Mouse (Mus musculus) neural tube, embryonic 11.5 days (tissue): ENCODE results near the gene Higd1a. TPM values are rescaled to one million over a fixed set of nuclear protein-coding genes. Genes with fewer than 3 reads are reported as not detected.

Experiments used
- ATAC-seq: fragments of 200-750 bp; cut with Nextera tagmentation; 2 replicates; pipeline ENCODE4 v1.8.0; 2017; ENCODE audit warnings: moderate number of reproducible peaks, mild to moderate bottlenecking, moderate TSS enrichment, moderate library complexity; ENCODE audit not compliant: insufficient read depth, low FRiP score, low TSS enrichment
- DNase-seq: peaks from one replicate; pipeline ENCODE4 v3.0.0-alpha.2; 2015; ENCODE audit warnings: low spot score
- H3K27ac ChIP-seq: fragments of 300-500 bp; sonication (generic); 2 replicates; pipeline ENCODE4 v1.5.1; 2014; ENCODE audit warnings: low read depth, mild to moderate bottlenecking, low read length
- H3K27me3 ChIP-seq: fragments of 300-500 bp; sonication (generic); 2 replicates; pipeline ENCODE4 v1.6.1; 2014; ENCODE audit warnings: mild to moderate bottlenecking, low read length, mixed read lengths; ENCODE audit not compliant: control insufficient read depth, insufficient read depth
- H3K36me3 ChIP-seq: fragments of 300-500 bp; sonication (generic); 2 replicates; pipeline ENCODE4 v1.6.1; 2014; ENCODE audit warnings: mild to moderate bottlenecking, low read length, moderate library complexity, mixed read lengths; ENCODE audit not compliant: control insufficient read depth, insufficient read depth
- H3K4me1 ChIP-seq: fragments of 300-500 bp; sonication (generic); 2 replicates; pipeline ENCODE4 v1.6.1; 2014; ENCODE audit warnings: low read length, mixed read lengths; ENCODE audit not compliant: control insufficient read depth, insufficient read depth
- H3K4me2 ChIP-seq: fragments of 300-500 bp; sonication (generic); 2 replicates; pipeline ENCODE4 v1.6.1; 2014; ENCODE audit warnings: low read depth, mild to moderate bottlenecking, moderate library complexity
- H3K4me3 ChIP-seq: fragments of 300-500 bp; sonication (generic); 2 replicates; pipeline ENCODE4 v1.5.1; 2014; ENCODE audit warnings: low read depth, low read length
- H3K9ac ChIP-seq: fragments of 300-500 bp; sonication (generic); 2 replicates; pipeline ENCODE4 v1.6.1; 2014; ENCODE audit warnings: mild to moderate bottlenecking, low read length
- H3K9me3 ChIP-seq: fragments of 300-500 bp; sonication (generic); 2 replicates; pipeline ENCODE4 v1.6.1; 2016; ENCODE audit warnings: low read length; ENCODE audit not compliant: control insufficient read depth
- WGBS: fragments of 180-500 bp; shearing (Covaris S2); extraction: QIAGEN DNeasy Blood & Tissue Kit; methylation state at CpG from one replicate; pipeline ENCODE4 v1.1.7; 2014; 5-methylcytosine and 5-hydroxymethylcytosine counted together
- polyA plus RNA-seq: library from polyadenylated mRNA; unstranded; fragments of >200 nt; fragmentation: Nextera tagmentation; extraction: Ambion mirVana; gene quantifications from 2 replicates; pipeline ENCODE4 v1.2.1, GENCODE M21; 2014

The Higd1a gene
- 151 and 156 TPM in 2 replicates for polyA plus RNA-seq

- Histone ChIP-seq H3K27me3 (no peaks in the 10 kb centered on the region), H3K27ac (peak within 1 kb of the TSS; percentile 93), H3K9ac (peak within 1 kb of the TSS; percentile 81), H3K36me3 (no peaks in the 10 kb centered on the region), H3K9me3 (no peaks in the 10 kb centered on the region), H3K4me2 (peak within 1 kb of the TSS; percentile 87), H3K4me3 (peak within 1 kb of the TSS; percentile 79), H3K4me1 (no peaks in the 10 kb centered on the region; the same call in 1 of the 2 replicates)
- DNase-seq (no peak), ATAC-seq (no peak)
- whole genome bisulfite sequencing = 12% methylated on average over 6 of the region's 6 CpGs
These were observed at the start of gene Higd1a for GRCm38 (mm10) chr9:121858153-121858488. Gene Higd1a (minus strand): TSS chr9:121858362.

GRCm38 (mm10) chr9:121907356-121908070 is 49.4 kb upstream of the Higd1a start:
- DNase-seq (no peak), ATAC-seq (no peak)
- no peaks in the 10 kb centered on the region for H3K27me3 ChIP-seq
- H3K4me2 ChIP-seq = no peak overlapping the region
- H3K4me3 ChIP-seq = no peak overlapping the region
- H3K9ac ChIP-seq = no peak overlapping the region
- H3K4me1 ChIP-seq = no peaks in the 10 kb centered on the region
- no peaks in the 10 kb centered on the region for H3K36me3 ChIP-seq
- H3K27ac ChIP-seq = no peak overlapping the region
- 67% methylated on average over 10 of the region's 10 CpGs for WGBS
- H3K9me3 ChIP-seq = no peaks in the 10 kb centered on the region

- no peak overlapping the region for H3K4me3 ChIP-seq
- H3K27me3 ChIP-seq = no peaks in the 10 kb centered on the region
- H3K4me1 ChIP-seq = no peaks in the 10 kb centered on the region
- WGBS = 84% methylated on average over 5 of the region's 5 CpGs
- no peak for DNase-seq
- ATAC-seq = no peak
- H3K27ac ChIP-seq = no peak overlapping the region
- H3K36me3 ChIP-seq = no peaks in the 10 kb centered on the region
- no peaks in the 10 kb centered on the region for H3K9me3 ChIP-seq
- H3K4me2 ChIP-seq = no peak overlapping the region
- H3K9ac ChIP-seq = no peak overlapping the region
These were observed 48.3 kb upstream of the Higd1a start for GRCm38 (mm10) chr9:121906456-121906855.

GRCm38 (mm10) chr9:121905556-121906185 is 47.5 kb upstream of the Higd1a start:
- H3K27me3 ChIP-seq = no peaks in the 10 kb centered on the region
- H3K9ac ChIP-seq = no peak overlapping the region
- no peaks in the 10 kb centered on the region for H3K36me3 ChIP-seq
- H3K27ac ChIP-seq = no peak overlapping the region
- no peak overlapping the region for H3K4me3 ChIP-seq
- H3K9me3 ChIP-seq = no peaks in the 10 kb centered on the region
- no peak for ATAC-seq
- no peak for DNase-seq
- WGBS = 83% methylated on average over 4 of the region's 4 CpGs
- H3K4me1 ChIP-seq = no peaks in the 10 kb centered on the region
- H3K4me2 ChIP-seq = no peak overlapping the region

GRCm38 (mm10) chr9:121904946-121905345 is 46.8 kb upstream of the Higd1a start:
- ATAC-seq = no peak
- Histone ChIP-seq H3K27me3 (no peaks in the 10 kb centered on the region), H3K36me3 (no peaks in the 10 kb centered on the region), H3K9ac (no peak overlapping the region), H3K4me3 (no peak overlapping the region), H3K4me1 (no peaks in the 10 kb centered on the region), H3K4me2 (no peak overlapping the region), H3K27ac (no peak overlapping the region), H3K9me3 (no peaks in the 10 kb centered on the region)
- DNase-seq = no peak
- 87% methylated on average over 7 of the region's 7 CpGs for WGBS

GRCm38 (mm10) chr9:121904319-121904718 is 46.2 kb upstream of the Higd1a start:
- H3K4me2 ChIP-seq = no peak overlapping the region
- no peaks in the 10 kb centered on the region for H3K36me3 ChIP-seq
- no peak overlapping the region for H3K9ac ChIP-seq
- H3K4me1 ChIP-seq = no peaks in the 10 kb centered on the region
- no peaks in the 10 kb centered on the region for H3K9me3 ChIP-seq
- no peaks in the 10 kb centered on the region for H3K27me3 ChIP-seq
- no peak overlapping the region for H3K27ac ChIP-seq
- 87% methylated on average over 4 of the region's 4 CpGs for WGBS
- no peak for DNase-seq
- H3K4me3 ChIP-seq = no peak overlapping the region
- no peak for ATAC-seq

- 81% methylated on average over 8 of the region's 8 CpGs for WGBS
- H3K4me3 ChIP-seq = no peak overlapping the region
- H3K36me3 ChIP-seq = no peaks in the 10 kb centered on the region
- no peak overlapping the region for H3K27ac ChIP-seq
- H3K27me3 ChIP-seq = no peaks in the 10 kb centered on the region
- no peak overlapping the region for H3K9ac ChIP-seq
- DNase-seq (no peak), ATAC-seq (no peak)
- no peak overlapping the region for H3K4me2 ChIP-seq
- H3K4me1 ChIP-seq = no peaks in the 10 kb centered on the region
- H3K9me3 ChIP-seq = no peaks in the 10 kb centered on the region
These were observed 45.5 kb upstream of the Higd1a start for GRCm38 (mm10) chr9:121903476-121904305.

- WGBS = 69% methylated on average over 5 of the region's 5 CpGs
These were observed 43.8 kb upstream of the Higd1a start for GRCm38 (mm10) chr9:121901710-121902700.

More at GRCm38 (mm10) chr9:121901710-121902700, 43.8 kb upstream of the Higd1a start:
- no peak overlapping the region for H3K9ac ChIP-seq
- no peaks in the 10 kb centered on the region for H3K27me3 ChIP-seq
- no peak overlapping the region for H3K4me2 ChIP-seq
- DNase-seq (no peak), ATAC-seq (no peak)
- no peaks in the 10 kb centered on the region for H3K9me3 ChIP-seq
- H3K4me1 ChIP-seq = no peaks in the 10 kb centered on the region
- H3K4me3 ChIP-seq = no peak overlapping the region
- H3K36me3 ChIP-seq = no peaks in the 10 kb centered on the region
- no peak overlapping the region for H3K27ac ChIP-seq
